Mouse (Mus musculus) embryonic facial prominence, embryonic 11.5 days (tissue): ENCODE results near the gene Vps9d1. TPM values are rescaled to one million over a fixed set of nuclear protein-coding genes. Genes with fewer than 3 reads are reported as not detected.
A peak's percentile ranks its signal among the peaks of the same experiment; 100 is the strongest.

ENCODE experiments used
- ATAC-seq: fragments of 200-750 bp; cut with Nextera tagmentation; replicated peaks from 2 replicates; pipeline ENCODE4 v1.8.0; 2017; ENCODE audit warnings: low read depth; ENCODE audit not compliant: insufficient number of reproducible peaks, low FRiP score, low TSS enrichment
- DNase-seq: peaks from one replicate; pipeline ENCODE4 v3.0.0-alpha.2; 2015; ENCODE audit warnings: low spot score
- H3K27ac ChIP-seq: fragments of 300-500 bp; sonication (generic); replicated peaks from 2 replicates; pipeline ENCODE4 v1.5.1; 2014; ENCODE audit warnings: mild to moderate bottlenecking, low read depth, low read length, control low read depth
- H3K27me3 ChIP-seq: fragments of 300-500 bp; sonication (generic); 2 replicates; pipeline ENCODE4 v1.6.1; 2014; ENCODE audit warnings: mild to moderate bottlenecking, low read length, moderate library complexity, mixed read lengths; ENCODE audit not compliant: control insufficient read depth, insufficient read depth
- H3K36me3 ChIP-seq: fragments of 300-500 bp; sonication (generic); replicated peaks from 2 replicates; pipeline ENCODE4 v1.6.1; 2014; ENCODE audit warnings: low read depth, mild to moderate bottlenecking, low read length, moderate library complexity, mixed read lengths; ENCODE audit not compliant: control insufficient read depth, insufficient read depth
- H3K4me1 ChIP-seq: fragments of 300-500 bp; sonication (generic); 2 replicates; pipeline ENCODE4 v1.6.1; 2014; ENCODE audit warnings: low read length, mixed read lengths; ENCODE audit not compliant: control insufficient read depth, insufficient read depth
- H3K4me2 ChIP-seq: fragments of 300-500 bp; sonication (generic); 2 replicates; pipeline ENCODE4 v1.6.1; 2014; ENCODE audit warnings: low read depth, mild to moderate bottlenecking, control low read depth, low read length, moderate library complexity
- H3K4me3 ChIP-seq: fragments of 300-500 bp; sonication (generic); 2 replicates; pipeline ENCODE4 v1.5.1; 2014; ENCODE audit warnings: low read depth, low read length, control low read depth
- H3K9ac ChIP-seq: fragments of 300-500 bp; sonication (generic); replicated peaks from 2 replicates; pipeline ENCODE4 v1.6.1; 2014; ENCODE audit warnings: mild to moderate bottlenecking, control low read depth, low read length
- H3K9me3 ChIP-seq: fragments of 300-500 bp; sonication (generic); replicated peaks from 2 replicates; pipeline ENCODE4 v1.6.1; 2016; ENCODE audit warnings: mild to moderate bottlenecking, low read length, inconsistent platforms, mixed read lengths; ENCODE audit not compliant: control insufficient read depth
- WGBS: fragments of 180-500 bp; shearing (Covaris S2); extraction: QIAGEN DNeasy Blood & Tissue Kit; methylation state at CpG from one replicate; pipeline ENCODE4 v1.1.7; 2014; 5-methylcytosine and 5-hydroxymethylcytosine counted together
- polyA plus RNA-seq: library from polyadenylated mRNA; unstranded; fragments of >200 nt; fragmentation: Nextera tagmentation; extraction: Ambion mirVana; gene quantifications from 2 replicates; pipeline ENCODE4 v1.2.1, GENCODE M21; 2014

Vps9d1 gene
- polyA plus RNA-seq, 1 experiment from 2014 or later: 15.6 TPM

DNA sequence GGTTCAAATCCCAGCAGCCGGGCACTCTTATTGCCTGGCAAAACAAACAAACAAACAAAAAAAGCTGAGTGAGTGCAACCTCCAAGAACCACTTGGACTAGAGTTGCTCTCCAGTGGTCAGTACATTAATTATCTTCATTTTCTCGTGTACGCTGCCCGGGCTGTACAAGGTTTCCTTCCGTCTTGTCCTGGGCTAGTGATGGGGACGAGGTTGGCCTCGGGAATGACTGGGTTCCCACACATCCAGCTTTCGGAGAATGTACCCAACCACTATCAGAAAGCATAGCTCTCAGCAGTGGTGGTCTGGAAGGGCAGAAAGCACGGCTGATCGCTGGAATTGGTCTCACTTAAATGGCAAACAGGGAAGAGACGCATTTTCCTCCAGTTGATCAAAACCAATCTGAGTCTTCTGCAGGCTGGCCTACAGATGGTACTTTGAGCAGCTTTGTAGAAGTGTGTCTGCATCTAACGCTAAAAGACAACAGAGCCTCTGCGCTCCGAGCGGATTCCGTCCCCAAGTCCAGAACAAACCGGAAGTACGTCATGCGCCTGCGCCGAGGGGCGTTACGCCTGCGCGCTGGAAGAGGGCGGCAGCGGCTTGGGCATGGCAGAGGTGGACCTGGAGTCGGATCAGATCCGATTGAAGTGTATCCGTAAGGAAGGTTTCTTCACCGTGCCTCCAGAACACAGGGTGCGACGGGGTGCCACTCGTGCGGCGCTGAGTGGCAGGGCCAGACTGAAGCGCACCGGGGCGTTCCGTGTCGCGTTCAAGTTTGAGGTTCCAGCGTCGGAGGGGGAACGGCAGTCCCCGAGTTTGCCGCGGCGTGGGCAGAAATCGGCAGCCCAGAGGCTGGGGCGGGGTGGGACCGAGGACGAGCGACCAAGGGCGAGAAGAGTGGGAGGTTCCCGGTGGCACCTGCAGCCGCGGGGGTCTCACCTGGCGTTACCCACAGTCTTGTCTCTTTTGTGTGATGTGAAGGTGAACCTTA, 29.6 kb downstream of the Vps9d1 start, which contains the start of gene Cdk10:
Gene Cdk10, plus strand, starts transcription at position 565 of the 989 bp plus-strand sequence.
- no peaks in the 10 kb centered on the region for H3K36me3 ChIP-seq
- H3K9me3 ChIP-seq: no peaks in the 10 kb centered on the region
- H3K27me3 ChIP-seq: no peaks in the 10 kb centered on the region
- H3K27ac ChIP-seq: peak within 1 kb of the TSS; percentile 67; the same call in 1 of the 2 replicates
- no peaks in the 10 kb centered on the region for H3K4me1 ChIP-seq
- peak; percentile 97 for DNase-seq
- H3K4me2 ChIP-seq: peak within 1 kb of the TSS; percentile 92
- peak within 1 kb of the TSS; percentile 89 for H3K9ac ChIP-seq
- H3K4me3 ChIP-seq: peak within 1 kb of the TSS; percentile 90
- 3% methylated on average over 59 of the region's 59 CpGs for WGBS
- peak; percentile 82 for ATAC-seq

DNA sequence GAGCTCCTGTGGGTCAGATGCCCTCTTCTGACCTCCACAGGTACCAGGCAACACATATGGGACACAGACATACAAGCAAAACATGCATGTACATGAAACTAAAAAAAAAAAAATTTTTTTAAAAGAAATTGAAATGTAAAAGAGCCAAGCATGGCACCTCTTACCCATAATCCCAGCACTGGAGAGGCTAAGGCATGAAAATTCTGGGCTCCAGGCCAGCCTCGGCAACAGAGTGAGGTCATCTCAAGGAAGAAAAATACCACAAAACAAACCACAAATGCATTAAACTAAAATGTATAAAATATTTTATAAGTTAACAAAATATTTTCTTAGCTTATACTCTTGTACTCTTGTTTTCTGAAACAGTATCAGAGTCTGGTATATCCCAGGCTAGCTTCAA, 33.2 kb downstream of the Vps9d1 start:
- ATAC-seq (no peak), DNase-seq (no peak)
- no peaks in the 10 kb centered on the region for H3K4me1 ChIP-seq
- H3K9ac ChIP-seq: no peak overlapping the region
- H3K4me3 ChIP-seq: no peak overlapping the region
- no peak overlapping the region for H3K4me2 ChIP-seq
- H3K9me3 ChIP-seq: no peaks in the 10 kb centered on the region
- 97% methylated on average over 1 of the region's 1 CpGs for WGBS
- no peak overlapping the region for H3K27ac ChIP-seq
- no peaks in the 10 kb centered on the region for H3K36me3 ChIP-seq
- no peaks in the 10 kb centered on the region for H3K27me3 ChIP-seq

DNA sequence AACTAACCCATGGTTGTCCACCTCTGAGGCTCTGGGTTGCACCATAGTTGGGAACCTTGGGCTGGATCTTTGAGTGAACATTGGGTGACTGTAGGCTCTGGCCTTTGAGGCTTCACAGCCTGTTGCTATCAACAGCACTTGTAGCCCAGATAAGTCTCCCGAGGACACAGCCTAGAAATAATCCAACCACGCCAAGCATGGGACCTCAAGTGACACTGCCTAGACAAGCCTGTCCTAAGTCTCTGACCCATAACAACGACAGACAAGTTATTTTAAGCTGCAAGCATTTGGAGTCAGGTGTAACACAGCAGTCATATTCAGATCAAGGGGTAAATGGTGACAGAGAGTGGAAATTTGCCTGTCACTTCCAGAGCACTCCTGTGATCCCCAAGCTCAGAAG, 38.7 kb downstream of the Vps9d1 start:
- 66% methylated on average over 3 of the region's 3 CpGs for WGBS
- Histone ChIP-seq H3K27ac (no peak overlapping the region), H3K4me2 (no peak overlapping the region), H3K9ac (no peak overlapping the region), H3K36me3 (no peaks in the 10 kb centered on the region), H3K4me1 (no peaks in the 10 kb centered on the region), H3K9me3 (no peaks in the 10 kb centered on the region), H3K27me3 (no peaks in the 10 kb centered on the region), H3K4me3 (no peak overlapping the region)
- ATAC-seq: no peak
- no peak for DNase-seq

DNA sequence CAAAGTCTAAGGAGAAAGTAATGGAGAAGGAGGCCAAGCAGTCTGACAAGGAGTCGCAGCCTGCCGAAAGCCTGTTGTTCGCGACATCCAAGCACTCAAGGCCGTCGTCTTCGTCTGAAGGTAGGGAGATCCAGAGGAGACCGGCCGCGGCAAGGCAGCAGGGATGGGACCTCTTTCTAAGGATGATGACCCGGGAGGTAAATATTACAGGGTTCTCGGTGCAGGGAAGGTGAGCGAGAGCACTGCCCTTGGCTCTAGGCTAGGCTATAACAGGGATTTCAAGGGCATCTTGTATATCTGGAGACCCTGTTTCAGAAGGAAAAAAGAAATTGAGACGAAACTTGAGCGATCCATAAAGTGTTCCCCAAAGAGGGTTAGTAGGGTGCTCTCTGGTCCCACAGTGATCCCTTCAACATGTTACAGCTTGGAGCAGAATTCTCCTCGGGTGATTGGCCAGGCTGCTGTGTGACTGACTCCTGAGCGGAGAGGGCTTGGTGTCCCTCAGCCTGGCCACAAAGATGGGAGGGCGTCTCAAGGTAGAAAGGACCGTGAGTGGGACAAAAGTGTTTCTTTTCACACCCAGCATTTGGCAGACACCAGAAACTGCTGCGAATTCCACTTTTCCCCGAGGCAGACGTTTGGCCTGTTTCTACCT, 40.9 kb downstream of the Vps9d1 start:
- no peaks in the 10 kb centered on the region for H3K4me1 ChIP-seq
- peak overlapping the region; percentile 27 for H3K9ac ChIP-seq
- H3K27me3 ChIP-seq: no peaks in the 10 kb centered on the region
- ATAC-seq: no peak
- DNase-seq: no peak
- H3K4me3 ChIP-seq: peak overlapping the region; percentile 93
- peaks cover 2% of the 10 kb centered on the region; the same call in 1 of the 2 replicates for H3K36me3 ChIP-seq
- no peaks in the 10 kb centered on the region for H3K9me3 ChIP-seq
- no peak overlapping the region for H3K27ac ChIP-seq
- 21% methylated on average over 22 of the region's 22 CpGs for WGBS
- peak overlapping the region; percentile 74 for H3K4me2 ChIP-seq

DNA sequence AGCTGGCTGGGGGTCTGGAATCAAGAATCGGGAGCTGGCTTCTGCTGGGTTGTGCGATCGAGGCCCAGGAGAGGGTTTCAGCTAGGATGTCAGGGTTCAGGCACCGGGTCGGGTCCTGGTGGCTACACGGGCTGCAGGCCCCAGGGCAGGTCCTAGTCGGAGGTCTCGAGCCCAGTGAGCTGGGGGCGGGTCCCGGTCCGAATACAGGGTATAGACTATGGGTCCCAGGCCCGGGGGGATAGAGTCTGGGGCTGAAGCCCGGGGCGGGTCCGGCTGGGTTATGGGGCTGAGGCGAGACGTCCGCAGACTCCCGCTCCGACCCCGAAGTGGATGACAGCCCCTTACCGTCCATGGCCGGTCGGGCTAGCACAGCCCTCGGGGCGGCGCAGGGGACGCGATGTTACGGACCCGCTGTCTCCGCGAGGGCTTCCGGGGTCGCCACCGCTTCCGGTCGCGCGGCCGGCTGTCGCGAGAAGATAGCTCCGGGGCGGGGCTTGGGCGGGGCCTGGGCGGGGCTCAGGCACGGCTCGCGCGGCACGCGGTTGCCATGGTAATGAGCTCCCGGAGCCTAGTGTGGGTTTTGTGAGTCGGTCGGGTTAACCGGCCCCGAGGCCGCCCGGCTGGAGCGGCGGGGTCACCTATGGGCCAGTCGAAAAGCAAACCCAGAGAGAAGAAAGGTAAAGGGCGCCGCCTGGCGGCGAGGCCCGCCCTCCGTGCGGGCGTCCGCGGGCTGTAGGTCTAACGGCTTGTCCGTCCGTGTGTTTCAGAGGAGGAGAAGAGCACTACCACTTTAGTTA, 41.6 kb downstream of the Vps9d1 start, which contains the start of the genes Chmp1a and Spata33:
Gene Chmp1a, minus strand, starts transcription at position 443 of the 797 bp plus-strand sequence.
Gene Spata33, plus strand, starts transcription at position 512 of the 797 bp plus-strand sequence.
- Histone ChIP-seq H3K4me2 (peak within 1 kb of the TSS; percentile 74), H3K4me3 (peak within 1 kb of the TSS; percentile 93), H3K9me3 (no peaks in the 10 kb centered on the region), H3K27me3 (no peaks in the 10 kb centered on the region), H3K27ac (no peak within 1 kb of the TSS), H3K4me1 (no peaks in the 10 kb centered on the region), H3K9ac (peak within 1 kb of the TSS; percentile 90), H3K36me3 (peaks cover 2% of the 10 kb centered on the region)
- DNase-seq (peak; percentile 96), ATAC-seq (peak; percentile 89)
- WGBS: under 1% methylated on average over 72 of the region's 76 CpGs

DNA sequence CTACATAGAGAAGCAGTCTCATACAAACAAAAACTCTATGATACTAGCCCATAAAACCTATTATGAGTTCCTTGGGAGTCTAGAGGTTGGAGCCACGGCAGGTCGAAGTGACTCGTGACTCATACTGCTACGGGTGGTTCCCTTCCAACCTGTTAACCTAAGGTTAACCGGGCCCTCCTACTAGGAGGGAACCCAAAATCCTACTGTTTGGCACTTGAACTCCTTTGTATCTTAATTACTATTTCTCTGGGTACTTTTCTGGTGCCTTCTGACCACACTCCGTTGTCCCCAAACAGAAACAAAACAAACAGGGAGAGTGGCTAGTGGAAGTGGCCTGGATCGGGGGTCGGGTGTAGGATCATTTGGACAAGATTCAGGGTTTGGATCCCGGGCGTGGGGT, 42.3 kb downstream of the Vps9d1 start:
- no peak for ATAC-seq
- peak overlapping the region; percentile 93 for H3K4me3 ChIP-seq
- WGBS: 50% methylated on average over 10 of the region's 10 CpGs
- peaks cover 5% of the 10 kb centered on the region for H3K36me3 ChIP-seq
- peak overlapping the region; percentile 74 for H3K4me2 ChIP-seq
- no peaks in the 10 kb centered on the region for H3K9me3 ChIP-seq
- peak overlapping the region; percentile 90 for H3K9ac ChIP-seq
- H3K4me1 ChIP-seq: no peaks in the 10 kb centered on the region
- H3K27ac ChIP-seq: no peak overlapping the region
- DNase-seq: no peak
- H3K27me3 ChIP-seq: no peaks in the 10 kb centered on the region

DNA sequence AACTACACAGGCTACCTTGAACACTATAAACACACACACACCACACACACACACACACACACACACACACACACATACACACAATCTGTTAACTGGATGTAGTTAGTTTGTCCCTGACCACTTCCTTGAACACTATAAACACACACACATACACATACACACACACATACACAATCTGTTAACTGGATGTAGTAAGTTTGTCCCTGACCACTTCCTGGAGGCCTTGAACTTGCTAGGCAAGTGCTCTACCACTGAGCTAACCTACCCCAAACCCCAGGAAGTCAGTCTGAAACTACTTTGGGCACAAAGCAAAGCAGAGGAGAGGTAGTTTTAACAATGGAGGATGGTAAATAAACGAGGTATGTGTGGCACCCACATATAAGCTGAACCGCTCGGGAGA, 50.6 kb downstream of the Vps9d1 start:
- Histone ChIP-seq H3K4me3 (no peak overlapping the region), H3K36me3 (peaks cover 7% of the 10 kb centered on the region), H3K9ac (no peak overlapping the region), H3K4me1 (no peaks in the 10 kb centered on the region), H3K4me2 (no peak overlapping the region), H3K27me3 (no peaks in the 10 kb centered on the region), H3K27ac (no peak overlapping the region), H3K9me3 (no peaks in the 10 kb centered on the region)
- ATAC-seq (no peak), DNase-seq (no peak)
- WGBS: 87% methylated on average over 3 of the region's 3 CpGs
